Mouse (Mus musculus) C2C12 (cell line): Measurements from ENCODE around the gene Por. TPM values are rescaled to one million over a fixed set of nuclear protein-coding genes. Genes with fewer than 3 reads are reported as not detected.

Experiments
- H3K27me3 ChIP-seq: one replicate; pipeline ENCODE4 v1.6.1; 2011; ENCODE audit not compliant: control insufficient read depth, insufficient read depth, insufficient read length
- H3K36me3 ChIP-seq: one replicate; pipeline ENCODE4 v1.6.1; 2011; ENCODE audit not compliant: control insufficient read depth, insufficient read depth
- H3K4me3 ChIP-seq: one replicate; pipeline ENCODE4 v1.5.1; 2011; ENCODE audit warnings: mild to moderate bottlenecking, control low read depth; ENCODE audit not compliant: poor library complexity, insufficient read depth, severe bottlenecking
- H3K79me2 ChIP-seq: one replicate; pipeline ENCODE4 v1.6.1; 2011; ENCODE audit not compliant: control insufficient read depth, insufficient read depth
- H3K79me3 ChIP-seq: one replicate; pipeline ENCODE4 v1.6.1; 2011; ENCODE audit warnings: low read depth, control low read depth
- H3ac ChIP-seq: one replicate; pipeline ENCODE3; 2011; ENCODE audit warnings: low read depth; ENCODE audit not compliant: control insufficient read depth, insufficient read length
- CEBPB ChIP-seq: IDR thresholded peaks from one replicate; pipeline ENCODE4 v1.6.1; 2011; ENCODE audit warnings: low read depth, mild to moderate bottlenecking, control low read depth, moderate library complexity
- CTCF ChIP-seq: IDR thresholded peaks from one replicate; pipeline ENCODE4 v1.5.1; 2011; ENCODE audit not compliant: control insufficient read depth, insufficient read depth, insufficient read length
- FOSL1 ChIP-seq: IDR thresholded peaks from one replicate; pipeline ENCODE4 v1.8.0; 2011; ENCODE audit warnings: mild to moderate bottlenecking, low read length; ENCODE audit not compliant: poor library complexity, insufficient read depth, severe bottlenecking
- MAX ChIP-seq: IDR thresholded peaks from one replicate; pipeline ENCODE4 v1.6.1; 2011; ENCODE audit warnings: mild to moderate bottlenecking, control low read depth
- MYOD1 ChIP-seq: IDR thresholded peaks from one replicate; pipeline ENCODE4 v1.6.1; 2011; ENCODE audit warnings: low read depth; ENCODE audit not compliant: control insufficient read depth, insufficient read length
- MYOG ChIP-seq: IDR thresholded peaks from one replicate; pipeline ENCODE4 v1.6.1; 2011; ENCODE audit not compliant: control insufficient read depth, insufficient read length; ENCODE audit errors: extremely low read depth
- USF1 ChIP-seq: IDR thresholded peaks from one replicate; pipeline ENCODE4 v1.6.1; 2011; ENCODE audit warnings: low read depth, mild to moderate bottlenecking, control low read depth, moderate library complexity
- polyA plus RNA-seq: library from polyadenylated mRNA; unstranded; fragments of >200 nt; fragmentation: generic; extraction: Trizol; gene quantifications from one replicate; pipeline ENCODE4 v1.2.1, GENCODE M21; 2012; ENCODE audit warnings: missing spikeins

Gene Por
- polyA plus RNA-seq, 1 experiment, result 106 TPM

DNA sequence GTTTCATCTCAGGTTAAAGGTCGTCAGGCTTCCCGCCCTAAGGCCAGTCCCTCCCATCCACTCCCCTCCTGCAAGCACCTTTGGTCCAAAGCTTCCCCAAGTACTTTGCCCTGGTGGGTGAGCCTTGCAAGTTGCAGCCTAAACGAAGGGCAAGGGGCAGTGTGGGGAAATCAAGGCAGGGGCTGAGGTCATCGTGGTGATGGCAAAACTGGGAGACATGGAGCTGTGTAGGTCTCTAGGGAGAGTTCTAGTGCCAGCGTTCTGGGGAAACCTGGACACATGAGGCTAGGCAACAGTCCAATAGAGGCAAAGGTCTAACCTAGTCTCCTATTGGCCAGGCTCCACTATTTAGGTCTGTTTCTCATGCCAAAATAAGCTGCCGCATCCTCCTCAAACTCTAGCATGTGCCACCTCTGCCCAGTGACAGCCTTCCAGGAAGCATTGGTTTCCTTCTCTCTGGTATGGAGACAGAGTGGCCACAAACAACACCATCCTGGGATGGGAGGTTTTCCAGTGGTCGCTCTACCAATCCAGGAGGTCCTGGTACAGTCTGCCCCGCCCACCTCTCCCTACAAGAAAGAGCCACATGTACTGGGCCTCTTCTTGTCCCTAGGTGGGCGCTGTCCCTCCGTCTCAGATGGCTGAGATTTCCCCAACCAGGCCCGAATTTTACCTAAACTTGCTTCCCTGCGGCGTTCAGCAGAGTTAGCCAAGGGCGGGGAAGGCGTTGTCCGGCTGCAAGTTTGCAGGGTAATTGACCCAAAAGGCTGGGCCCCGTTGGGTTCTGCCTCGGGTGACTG, 73.3 kb downstream of the Por start:
- Histone ChIP-seq H3K36me3 (peaks cover 21% of the 10 kb centered on the region), H3ac (peak overlapping the region; percentile 64), H3K27me3 (no peaks in the 10 kb centered on the region), H3K79me2 (peaks cover 11% of the 10 kb centered on the region), H3K4me3 (peak overlapping the region; percentile 71), H3K79me3 (peaks cover 2% of the 10 kb centered on the region)
- TF ChIP-seq CTCF (no peak), MYOG (no peak), FOSL1 (no peak), USF1 (no peak), CEBPB (no peak), MYOD1 (no peak), MAX (no peak)

DNA sequence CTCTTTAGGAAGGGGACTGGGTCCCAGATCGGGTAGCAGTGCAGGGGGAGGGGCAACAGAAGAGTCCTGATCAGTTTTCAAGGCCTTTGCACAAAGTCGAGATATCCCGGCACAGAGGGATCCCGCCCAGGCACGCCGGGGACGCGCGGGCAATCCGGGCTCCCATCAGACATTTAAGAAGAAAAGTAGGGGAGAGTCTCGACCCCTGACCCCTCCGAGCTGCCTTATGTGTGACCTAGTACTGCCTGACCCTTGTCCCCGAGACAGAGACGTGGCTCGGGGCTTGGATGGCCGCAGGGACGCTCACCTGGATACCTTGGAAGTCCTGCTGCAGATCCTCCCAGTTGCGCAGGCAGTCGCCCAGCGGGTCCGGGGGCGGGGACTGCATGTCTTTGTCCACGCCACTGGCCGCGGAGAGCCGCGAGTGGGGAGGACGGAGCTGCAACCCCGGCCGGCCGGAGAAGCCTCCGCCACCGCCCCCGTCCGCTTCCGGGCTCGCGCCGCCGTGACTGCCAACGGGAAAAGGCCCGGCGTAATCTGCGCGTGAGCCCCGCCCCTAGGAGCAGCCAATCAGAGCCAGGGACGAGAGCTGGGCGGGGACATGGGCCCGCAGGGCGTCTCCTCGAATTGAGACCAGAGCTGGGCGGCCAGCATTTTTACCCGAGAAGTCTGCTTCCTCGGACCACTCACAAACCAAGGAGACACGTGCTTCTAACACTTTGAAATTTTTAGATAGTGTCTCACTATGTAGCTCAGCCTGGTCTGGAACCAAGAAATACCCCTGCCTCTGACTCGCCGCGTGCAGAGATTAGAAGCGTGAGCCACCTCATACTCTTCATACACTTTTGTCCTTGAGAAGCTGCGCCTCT, 74.1 kb downstream of the Por start, which contains the start of gene Tmem120a:
Gene Tmem120a, minus strand, starts transcription at position 708 of the 869 bp plus-strand sequence.
- Histone ChIP-seq H3K27me3 (no peaks in the 10 kb centered on the region), H3K79me2 (peaks cover 11% of the 10 kb centered on the region), H3ac (peak within 1 kb of the TSS; percentile 64), H3K4me3 (peak within 1 kb of the TSS; percentile 71), H3K36me3 (peaks cover 19% of the 10 kb centered on the region), H3K79me3 (peaks cover 2% of the 10 kb centered on the region)
- TF ChIP-seq MYOD1 (no peak), CTCF (no peak), FOSL1 (no peak), MYOG (no peak), CEBPB (no peak), MAX (no peak), USF1 (no peak)

DNA sequence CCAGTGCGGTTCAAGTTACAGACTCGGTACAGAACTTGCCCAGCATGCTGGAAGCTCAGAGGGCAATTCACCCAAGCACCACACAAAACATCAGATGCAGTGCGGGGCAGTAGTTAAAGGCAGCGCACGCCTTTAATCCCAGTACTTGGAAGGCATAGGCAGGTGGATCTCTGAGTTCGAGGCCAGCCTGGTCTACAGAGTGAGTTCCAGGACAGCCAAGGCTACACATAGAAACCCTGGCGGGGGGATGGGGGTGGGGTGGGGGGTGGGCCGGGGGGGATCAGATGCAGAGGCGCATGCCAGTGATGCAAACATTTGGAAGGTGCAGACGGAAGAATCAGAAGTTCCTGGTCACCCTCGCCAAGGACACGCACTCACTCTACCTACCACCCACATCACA, 74.9 kb downstream of the Por start:
- peak overlapping the region; percentile 27 for H3ac ChIP-seq
- H3K36me3 ChIP-seq, result peaks cover 19% of the 10 kb centered on the region
- H3K79me3 ChIP-seq, result peaks cover 2% of the 10 kb centered on the region
- no peaks in the 10 kb centered on the region for H3K27me3 ChIP-seq
- peaks cover 11% of the 10 kb centered on the region for H3K79me2 ChIP-seq
- no peak for TF ChIP-seq MYOG
- no peak for TF ChIP-seq USF1
- TF ChIP-seq FOSL1, result no peak
- TF ChIP-seq MYOD1, result no peak
- no peak overlapping the region for H3K4me3 ChIP-seq

DNA sequence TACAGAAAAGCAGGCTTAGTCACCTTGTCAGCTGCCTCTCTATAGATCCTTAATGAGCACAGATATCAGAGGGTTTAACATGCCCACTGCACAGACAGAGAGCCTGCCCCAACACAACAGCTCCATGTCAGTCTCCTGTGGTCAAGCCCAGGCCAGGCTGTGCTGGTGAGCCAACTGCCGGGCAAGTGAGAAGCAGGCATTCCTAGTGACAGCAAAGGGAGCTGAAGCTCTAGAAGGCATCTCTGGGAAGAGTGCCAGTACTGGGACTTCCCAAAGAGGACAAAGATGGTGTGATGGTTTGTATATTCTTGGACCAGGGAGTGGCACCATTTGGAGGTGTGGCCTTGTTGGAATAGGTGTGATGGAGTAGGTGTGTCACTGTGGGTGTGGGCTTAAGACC, 81.2 kb downstream of the Por start:
- Histone ChIP-seq H3K4me3 (no peak overlapping the region), H3ac (no peak overlapping the region), H3K79me2 (no peaks in the 10 kb centered on the region), H3K79me3 (no peaks in the 10 kb centered on the region), H3K36me3 (no peaks in the 10 kb centered on the region), H3K27me3 (no peaks in the 10 kb centered on the region)
- TF ChIP-seq CTCF, result no peak
- TF ChIP-seq MYOD1, result no peak
- no peak for TF ChIP-seq MAX
- TF ChIP-seq FOSL1, result no peak
- no peak for TF ChIP-seq USF1
- no peak for TF ChIP-seq MYOG
- no peak for TF ChIP-seq CEBPB

DNA sequence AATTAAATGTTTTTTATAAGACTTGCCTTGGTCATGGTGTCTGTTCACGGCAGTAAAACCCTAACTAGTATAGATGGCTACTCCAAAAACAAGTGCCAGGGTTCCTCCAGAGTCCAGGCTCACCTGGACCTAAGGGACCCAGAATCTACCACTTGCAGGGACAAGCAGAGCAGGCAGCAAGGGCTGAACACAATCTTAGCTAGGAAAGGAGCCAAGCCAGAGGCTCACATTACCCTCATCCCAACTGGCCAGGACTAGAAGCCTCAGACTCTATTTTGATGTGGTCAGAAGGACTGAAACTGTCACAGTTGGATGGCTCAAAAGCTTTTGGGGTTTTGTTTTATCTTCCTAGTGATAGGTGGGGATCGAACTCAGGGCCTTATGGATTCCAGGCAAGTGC, 81.8 kb downstream of the Por start:
- Histone ChIP-seq H3ac (no peak overlapping the region), H3K27me3 (no peaks in the 10 kb centered on the region), H3K79me3 (no peaks in the 10 kb centered on the region), H3K79me2 (no peaks in the 10 kb centered on the region), H3K4me3 (no peak overlapping the region), H3K36me3 (no peaks in the 10 kb centered on the region)
- no peak for TF ChIP-seq CEBPB
- no peak for TF ChIP-seq USF1
- TF ChIP-seq MYOG, result no peak
- TF ChIP-seq MYOD1, result no peak
- TF ChIP-seq FOSL1, result no peak
- TF ChIP-seq CTCF, result no peak
